Mouse (Mus musculus) kidney, embryonic 16.5 days (tissue): ENCODE results near the gene Ccdc171. TPM values are rescaled to one million over a fixed set of nuclear protein-coding genes. Genes with fewer than 3 reads are reported as not detected.
"Not testable (repeated sequence)": the region's sequence is repeated elsewhere in the genome, so short reads cannot be mapped to it uniquely, and the experiment has no call there.

Source experiments
- ATAC-seq: fragments of 200-750 bp; cut with Nextera tagmentation; 2 replicates; pipeline ENCODE4 v1.8.0; 2017; ENCODE audit warnings: moderate TSS enrichment; ENCODE audit not compliant: low FRiP score, low TSS enrichment
- H3K27ac ChIP-seq: fragments of 300-500 bp; sonication (generic); 2 replicates; pipeline ENCODE4 v1.5.1; 2014; ENCODE audit warnings: low read length
- H3K27me3 ChIP-seq: fragments of 300-500 bp; sonication (generic); 2 replicates; pipeline ENCODE4 v1.6.1; 2014; ENCODE audit warnings: low read length, control low read depth, mixed read lengths; ENCODE audit not compliant: insufficient read depth
- H3K36me3 ChIP-seq: fragments of 300-500 bp; sonication (generic); 2 replicates; pipeline ENCODE4 v1.6.1; 2014; ENCODE audit warnings: low read length, control low read depth, mixed read lengths; ENCODE audit not compliant: insufficient read depth
- H3K4me1 ChIP-seq: fragments of 300-500 bp; sonication (generic); 2 replicates; pipeline ENCODE4 v1.6.1; 2014; ENCODE audit warnings: low read length, control low read depth, mixed read lengths; ENCODE audit not compliant: insufficient read depth
- H3K4me2 ChIP-seq: fragments of 300-500 bp; sonication (generic); replicated peaks from 2 replicates; pipeline ENCODE4 v1.6.1; 2014; ENCODE audit warnings: low read depth, low read length
- H3K4me3 ChIP-seq: fragments of 300-500 bp; sonication (generic); 2 replicates; pipeline ENCODE4 v1.5.1; 2014; ENCODE audit warnings: mild to moderate bottlenecking, low read length
- H3K9ac ChIP-seq: fragments of 300-500 bp; sonication (generic); replicated peaks from 2 replicates; pipeline ENCODE4 v1.6.1; 2014; ENCODE audit warnings: low read length
- H3K9me3 ChIP-seq: fragments of 300-500 bp; sonication (generic); 2 replicates; pipeline ENCODE4 v1.6.1; 2016; ENCODE audit warnings: low read length, control low read depth
- WGBS: fragments of 180-500 bp; shearing (Covaris S2); extraction: QIAGEN DNeasy Blood & Tissue Kit; methylation state at CpG from one replicate; pipeline ENCODE4 v1.1.7; 2014; 5-methylcytosine and 5-hydroxymethylcytosine counted together
- polyA plus RNA-seq: library from polyadenylated mRNA; unstranded; fragments of >200 nt; fragmentation: Nextera tagmentation; extraction: Ambion mirVana; gene quantifications from 2 replicates; pipeline ENCODE4 v1.2.1, GENCODE M21; 2015

Gene Ccdc171
- polyA plus RNA-seq, 1 experiment from 2014 or later, result 3.7 TPM

DNA sequence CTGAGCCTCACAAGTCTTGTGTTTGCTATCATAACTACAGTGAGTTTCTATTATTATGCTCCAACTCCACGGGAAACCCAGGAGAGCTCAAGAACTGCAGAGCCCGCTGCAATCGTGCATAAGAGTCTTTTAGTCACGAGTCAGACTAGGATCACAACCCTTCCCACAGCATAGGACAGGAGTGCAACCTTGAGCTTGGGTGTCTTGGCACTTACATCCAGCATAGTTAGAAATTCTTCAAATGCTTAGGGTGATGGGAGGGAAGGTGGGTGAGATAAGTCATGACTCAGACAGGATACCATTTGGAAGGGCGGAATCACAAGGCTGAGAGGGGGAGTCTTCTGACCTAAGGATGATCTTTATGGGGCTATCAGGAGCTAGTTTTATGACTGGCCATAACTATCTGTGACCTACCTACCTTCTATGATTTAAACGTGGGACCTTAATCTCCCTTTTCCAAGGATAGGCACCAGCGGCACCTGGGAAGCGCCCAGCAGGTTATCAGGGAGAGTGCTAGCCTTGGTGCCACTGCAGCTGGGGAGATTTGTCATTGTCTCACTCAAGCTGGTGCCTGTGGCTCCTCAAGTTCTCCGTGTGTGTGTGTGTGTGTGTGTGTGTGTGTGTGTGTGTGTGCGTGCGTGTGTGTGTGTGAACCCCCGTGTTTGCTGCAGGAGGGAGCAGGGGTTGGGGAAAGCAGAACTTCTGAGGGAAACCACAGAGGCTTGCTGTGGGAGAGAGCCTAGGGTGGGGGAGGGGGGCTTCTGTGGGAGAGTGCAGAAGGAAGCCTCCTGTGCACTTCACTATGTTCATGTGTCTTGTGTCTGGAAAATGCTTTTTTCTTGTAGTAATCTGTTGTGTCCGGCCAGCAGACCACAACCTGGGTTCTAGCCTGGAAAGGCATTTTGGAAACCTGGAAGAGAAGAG, 42.1 kb downstream of the Ccdc171 start:
- H3K9me3 ChIP-seq, result no peaks in the 10 kb centered on the region
- peak; percentile 63; the same call in 1 of the 2 replicates for ATAC-seq
- WGBS, result 20% methylated on average over 13 of the region's 13 CpGs
- H3K27ac ChIP-seq, result no peak overlapping the region
- peak overlapping the region; percentile 39 for H3K4me2 ChIP-seq
- no peaks in the 10 kb centered on the region; the same call in 1 of the 2 replicates for H3K4me1 ChIP-seq
- no peak overlapping the region for H3K9ac ChIP-seq
- H3K27me3 ChIP-seq, result no peaks in the 10 kb centered on the region
- no peak overlapping the region for H3K4me3 ChIP-seq
- H3K36me3 ChIP-seq, result no peaks in the 10 kb centered on the region

DNA sequence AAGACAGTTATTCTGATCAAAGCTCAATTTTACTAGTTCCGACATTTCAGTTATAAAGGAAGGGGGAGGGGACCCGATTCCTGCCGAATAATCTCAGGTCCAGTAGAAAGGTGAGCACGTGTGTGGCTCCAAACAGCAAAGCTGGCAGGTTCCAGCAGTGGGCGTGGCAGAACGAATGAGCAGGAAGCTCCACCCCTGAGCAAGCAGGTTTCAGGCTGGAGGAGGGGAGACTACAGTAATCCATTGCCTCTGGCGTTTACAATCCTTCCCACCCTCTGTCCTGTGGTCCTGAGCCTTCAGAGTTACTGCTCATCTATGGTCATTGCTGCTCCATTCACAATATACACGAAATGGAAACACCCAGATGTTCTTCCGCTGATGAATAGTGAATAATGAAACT, 42.8 kb downstream of the Ccdc171 start:
- peak overlapping the region; percentile 39 for H3K4me2 ChIP-seq
- H3K27ac ChIP-seq, H3K9ac ChIP-seq, H3K27me3 ChIP-seq, H3K36me3 ChIP-seq, H3K4me3 ChIP-seq, H3K4me1 ChIP-seq, H3K9me3 ChIP-seq: not testable (repeated sequence)
- WGBS, result 5% methylated on average over 9 of the region's 9 CpGs
- ATAC-seq, result peak; percentile 42; the same call in 1 of the 2 replicates

DNA sequence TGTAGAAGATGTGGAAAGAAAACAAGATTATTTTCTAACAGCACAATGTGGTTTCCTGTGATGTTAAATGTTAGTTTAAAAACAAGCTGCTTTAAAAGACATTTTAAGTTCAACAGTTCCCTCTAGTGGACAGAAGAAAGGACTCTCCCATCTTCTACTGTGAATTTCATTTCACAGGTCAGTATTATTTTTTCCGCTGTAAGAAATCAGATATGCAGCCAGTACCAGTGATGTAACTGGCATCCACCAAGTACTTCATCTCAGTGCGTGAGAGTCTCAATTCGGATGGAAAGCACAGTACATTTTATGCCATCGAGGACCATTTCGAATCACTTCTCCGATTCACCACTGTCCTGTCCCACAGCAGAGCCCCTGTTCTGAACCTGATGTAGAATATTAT, 45.2 kb downstream of the Ccdc171 start:
- Histone ChIP-seq H3K4me2 (no peak overlapping the region), H3K9me3 (peaks cover 4% of the 10 kb centered on the region; the same call in 1 of the 2 replicates), H3K27ac (no peak overlapping the region), H3K36me3 (no peaks in the 10 kb centered on the region), H3K27me3 (no peaks in the 10 kb centered on the region), H3K4me3 (no peak overlapping the region), H3K4me1 (no peaks in the 10 kb centered on the region; the same call in 1 of the 2 replicates), H3K9ac (no peak overlapping the region)
- 59% methylated on average over 6 of the region's 6 CpGs for WGBS
- ATAC-seq, result no peak

DNA sequence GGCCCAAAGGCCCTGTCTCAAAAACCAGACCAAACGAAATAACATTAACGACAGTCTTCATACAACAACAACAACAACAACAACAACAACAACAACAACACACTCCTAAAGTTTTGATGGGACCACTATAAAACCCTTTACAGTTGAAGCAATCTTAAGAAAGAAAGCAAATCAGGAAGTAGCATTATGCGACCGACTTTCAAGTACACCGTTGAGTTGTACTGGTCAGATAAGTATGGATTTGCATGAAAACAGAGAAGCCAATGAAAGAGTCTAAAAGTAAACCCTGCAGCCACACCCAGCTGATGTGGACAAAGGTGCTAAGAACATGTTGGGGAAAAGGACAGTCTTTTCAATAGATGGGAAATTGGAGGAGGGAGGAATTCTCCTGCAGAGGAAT, 45.7 kb downstream of the Ccdc171 start:
- Histone ChIP-seq H3K27me3 (no peaks in the 10 kb centered on the region), H3K4me2 (no peak overlapping the region), H3K27ac (no peak overlapping the region), H3K4me1 (no peaks in the 10 kb centered on the region; the same call in 1 of the 2 replicates), H3K9me3 (peaks cover 4% of the 10 kb centered on the region; the same call in 1 of the 2 replicates), H3K4me3 (no peak overlapping the region), H3K9ac (no peak overlapping the region), H3K36me3 (no peaks in the 10 kb centered on the region)
- ATAC-seq, result no peak
- 85% methylated on average over 5 of the region's 5 CpGs for WGBS

DNA sequence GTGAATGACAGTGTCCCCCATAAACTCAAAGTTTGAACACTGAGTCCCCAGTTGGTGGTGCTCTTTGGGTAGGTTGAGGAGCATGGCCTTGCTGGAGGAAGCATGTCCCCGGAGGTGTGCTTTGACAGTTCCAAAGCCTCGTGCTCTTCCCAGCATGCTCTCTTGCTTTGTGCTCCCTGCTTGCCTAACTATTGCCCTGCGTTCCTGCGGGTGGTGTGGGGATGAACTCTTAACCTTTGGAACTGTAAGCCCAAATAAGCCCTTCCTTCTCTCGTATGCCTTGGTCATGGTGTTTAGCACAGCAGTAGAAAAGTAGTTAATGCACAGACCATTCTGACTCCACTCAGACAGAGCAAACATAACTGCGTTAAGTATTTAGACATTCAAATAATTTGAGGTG, 47.2 kb downstream of the Ccdc171 start:
- ATAC-seq, result no peak
- Histone ChIP-seq H3K4me2 (no peak overlapping the region), H3K27ac (no peak overlapping the region), H3K9ac (no peak overlapping the region), H3K36me3 (no peaks in the 10 kb centered on the region), H3K9me3 (peaks cover 4% of the 10 kb centered on the region; the same call in 1 of the 2 replicates), H3K4me3 (no peak overlapping the region), H3K27me3 (no peaks in the 10 kb centered on the region), H3K4me1 (no peaks in the 10 kb centered on the region; the same call in 1 of the 2 replicates)
- WGBS, result 65% methylated on average over 6 of the region's 6 CpGs

DNA sequence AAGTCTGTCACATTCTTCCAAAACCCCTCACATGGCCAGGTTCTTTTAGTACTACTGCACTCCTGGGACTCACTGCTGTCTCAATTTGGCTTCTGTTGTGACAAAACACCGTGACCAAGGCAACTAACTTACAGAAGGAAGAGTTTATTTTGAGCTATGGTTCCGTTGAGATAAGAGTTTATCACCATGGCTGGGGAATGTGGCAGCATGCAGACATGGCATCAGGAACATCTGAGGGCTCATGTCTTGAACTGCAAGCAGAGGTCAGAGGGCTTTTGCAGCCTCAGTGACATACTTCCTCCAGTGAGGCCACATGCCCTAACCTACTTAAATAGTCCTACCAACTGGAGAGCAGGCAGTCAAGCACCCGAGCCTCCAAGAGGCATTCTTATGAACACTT, 51.0 kb downstream of the Ccdc171 start:
- Histone ChIP-seq H3K4me3 (no peak overlapping the region), H3K9me3 (peaks cover 4% of the 10 kb centered on the region; the same call in 1 of the 2 replicates), H3K36me3 (no peaks in the 10 kb centered on the region), H3K4me2 (no peak overlapping the region), H3K27me3 (no peaks in the 10 kb centered on the region), H3K27ac (no peak overlapping the region), H3K4me1 (no peaks in the 10 kb centered on the region), H3K9ac (no peak overlapping the region)
- WGBS, result 53% methylated on average over 3 of the region's 3 CpGs
- no peak for ATAC-seq

DNA sequence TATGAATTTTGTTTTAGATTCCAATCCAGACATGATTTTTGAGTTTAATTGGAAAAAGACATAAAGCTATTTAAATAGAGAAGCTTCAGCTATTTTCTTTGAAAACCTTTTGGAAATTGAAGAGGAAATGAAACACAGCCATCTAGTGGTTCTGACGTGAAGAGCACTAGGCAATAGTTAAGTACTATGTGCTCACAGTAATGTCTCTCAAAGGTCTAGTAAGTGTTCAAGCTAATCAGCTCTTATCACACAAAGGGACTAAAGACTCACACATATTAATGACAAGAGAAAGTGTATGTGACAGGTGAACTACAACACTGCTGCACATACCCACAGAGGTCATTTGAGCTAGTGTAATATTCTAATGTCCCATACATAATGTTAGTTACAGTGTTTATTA, 54.8 kb downstream of the Ccdc171 start:
- Histone ChIP-seq H3K9me3 (no peaks in the 10 kb centered on the region), H3K4me2 (no peak overlapping the region), H3K27me3 (no peaks in the 10 kb centered on the region), H3K9ac (no peak overlapping the region), H3K4me1 (no peaks in the 10 kb centered on the region), H3K36me3 (no peaks in the 10 kb centered on the region), H3K27ac (no peak overlapping the region), H3K4me3 (no peak overlapping the region)
- WGBS, result 8% methylated on average over 1 of the region's 1 CpGs
- ATAC-seq, result no peak

DNA sequence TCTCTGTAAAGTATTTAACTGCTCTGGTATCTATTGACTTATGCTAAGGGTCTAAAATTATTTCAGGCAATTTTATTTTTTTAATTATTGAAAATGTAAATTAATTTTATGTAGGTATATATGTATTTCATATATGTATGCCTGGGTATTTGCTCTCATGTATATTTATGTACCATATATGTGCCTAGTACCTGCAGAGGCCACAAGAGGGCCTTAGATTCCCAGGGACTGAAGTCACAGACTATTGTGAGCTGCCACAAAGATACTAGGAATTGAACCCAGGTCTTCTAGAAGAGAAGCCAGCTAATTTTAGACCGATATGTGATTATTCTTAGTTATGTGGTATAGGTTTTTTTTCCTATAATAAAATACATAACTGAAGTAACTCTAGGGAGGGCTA, 62.2 kb downstream of the Ccdc171 start:
- no peaks in the 10 kb centered on the region for H3K9me3 ChIP-seq
- H3K4me1 ChIP-seq, result no peaks in the 10 kb centered on the region
- no peak overlapping the region for H3K4me2 ChIP-seq
- H3K4me3 ChIP-seq, result no peak overlapping the region
- 94% methylated on average over 1 of the region's 1 CpGs for WGBS
- H3K27me3 ChIP-seq, result no peaks in the 10 kb centered on the region
- no peak overlapping the region for H3K9ac ChIP-seq
- ATAC-seq, result no peak
- no peaks in the 10 kb centered on the region for H3K36me3 ChIP-seq
- no peak overlapping the region for H3K27ac ChIP-seq

DNA sequence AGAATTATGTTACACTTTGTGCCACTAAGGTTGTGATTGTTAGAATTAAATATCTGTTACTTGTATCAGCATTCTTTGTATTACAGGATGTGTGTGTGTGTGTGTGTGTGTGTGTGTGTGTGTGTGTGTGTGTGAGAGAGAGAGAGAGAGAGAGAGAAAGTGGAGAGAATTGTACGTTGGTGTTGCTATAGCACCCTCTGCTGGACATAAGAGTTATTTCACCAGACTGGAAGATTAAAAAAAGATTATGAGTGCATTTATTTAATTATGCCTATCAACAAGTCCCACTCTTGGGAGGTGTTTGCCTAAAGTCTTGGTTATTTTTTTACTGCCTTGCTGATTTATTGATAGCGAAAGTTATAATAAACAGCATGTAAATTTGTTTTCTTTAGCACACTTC, 71.1 kb downstream of the Ccdc171 start:
- Histone ChIP-seq H3K4me2 (no peak overlapping the region), H3K36me3 (no peaks in the 10 kb centered on the region), H3K27me3 (no peaks in the 10 kb centered on the region), H3K9me3 (no peaks in the 10 kb centered on the region), H3K4me3 (no peak overlapping the region), H3K9ac (no peak overlapping the region), H3K27ac (no peak overlapping the region), H3K4me1 (no peaks in the 10 kb centered on the region)
- no peak for ATAC-seq
- 27% methylated on average over 2 of the region's 2 CpGs for WGBS

DNA sequence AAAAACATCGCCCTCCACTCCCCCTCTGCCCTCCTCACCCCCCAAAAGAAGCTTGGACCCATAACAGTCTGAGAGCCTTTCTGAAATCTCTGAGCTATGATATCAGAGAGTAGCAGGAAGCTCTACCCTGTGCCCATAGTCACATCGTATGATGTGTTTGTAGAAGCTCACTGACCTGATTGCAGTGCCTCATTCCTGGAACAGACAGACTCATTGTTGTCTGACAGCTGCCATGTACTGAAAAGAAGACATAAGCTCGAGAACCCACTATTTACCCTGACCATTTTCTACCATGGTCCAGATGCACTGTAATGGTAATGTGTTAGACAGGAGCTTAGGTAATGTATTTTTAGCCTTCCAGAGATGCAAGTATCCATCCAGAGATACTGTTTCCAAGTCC, 85.8 kb downstream of the Ccdc171 start:
- ATAC-seq, result no peak
- Histone ChIP-seq H3K4me3 (no peak overlapping the region), H3K4me2 (no peak overlapping the region), H3K9ac (no peak overlapping the region), H3K9me3 (no peaks in the 10 kb centered on the region), H3K27me3 (no peaks in the 10 kb centered on the region), H3K4me1 (no peaks in the 10 kb centered on the region), H3K27ac (no peak overlapping the region), H3K36me3 (no peaks in the 10 kb centered on the region)
- WGBS, result 90% methylated on average over 3 of the region's 3 CpGs
